In the genomic region with DNA sequence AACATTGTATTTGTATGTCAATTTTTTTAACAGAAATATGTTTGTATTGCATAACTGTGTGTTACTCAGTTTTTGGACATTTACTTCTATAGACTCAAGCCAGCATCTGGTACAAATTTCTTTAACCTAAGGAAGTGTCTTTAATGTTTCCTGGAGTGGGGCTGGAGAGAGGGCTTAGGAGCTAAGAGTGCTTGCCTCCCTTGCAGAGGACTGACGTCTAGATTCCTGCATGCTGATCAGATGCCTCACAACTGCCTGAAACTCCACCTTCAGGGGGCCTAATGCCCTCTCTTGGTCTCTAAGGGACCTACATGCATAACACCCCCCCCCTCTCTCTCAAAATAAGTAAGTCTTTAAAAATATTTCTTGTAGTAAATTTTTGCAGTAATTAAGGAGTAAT, we compare ENCODE assay signal across 20 mouse cellular contexts. TPM values are rescaled to one million over a fixed set of nuclear protein-coding genes. Genes with fewer than 3 reads are reported as not detected.
DNase-seq lines count a peak whose midpoint lies in the region; ATAC-seq and TF ChIP-seq lines count a peak whose summit lies in the region.
"Had no signal": no experiment of that assay in that cellular context is flagged by ENCODE, and none has a peak within 500 bp of the region (broad histone marks: within the 10 kb centered on the region; RNA-seq: fewer than 3 reads in every experiment).

No protein-coding gene starts in this region.

- no peaks in the 10 kb centered on the region for H3K9me3 ChIP-seq in lung, embryonic 14.5 days (ENCODE audit: low read depth, low read length)
- no peaks in the 10 kb centered on the region for H3K9me3 ChIP-seq in CH12.LX (replicated peaks; ENCODE audit: low read length)
- H3K9me3 ChIP-seq in limb, embryonic 14.5 days (ENCODE audit: control insufficient read depth, low read length): no peaks in the 10 kb centered on the region
- H3K9me3 ChIP-seq: embryonic facial prominence, embryonic 15.5 days; forebrain, embryonic 10.5 days; heart, embryonic 13.5 days; hindbrain, embryonic 15.5 days had no signal

- no peak overlapping the region for H3K27ac ChIP-seq in lung, embryonic 14.5 days (ENCODE audit: low read depth)
- no peak overlapping the region for H3K27ac ChIP-seq in CH12.LX (ENCODE audit: insufficient read depth, low read depth)
- H3K27ac ChIP-seq in limb, embryonic 14.5 days (replicated peaks; ENCODE audit: low read depth, low read length): no peak overlapping the region
- H3K27ac ChIP-seq: embryonic facial prominence, embryonic 15.5 days; forebrain, embryonic 10.5 days; gastrocnemius, adult 2 months; heart, embryonic 13.5 days; hindbrain, embryonic 15.5 days had no signal

- TF ChIP-seq EP300 in CH12.LX (IDR thresholded peaks at IDR 0.05; ENCODE audit: low read length): no peak

- no peak for TF ChIP-seq CTCF in lung, embryonic 14.5 days (IDR thresholded peaks at IDR 0.05; ENCODE audit: low read depth)
- TF ChIP-seq CTCF in CH12.LX (conservative IDR thresholded peaks at IDR 0.05 in 1 of 2, IDR thresholded peaks at IDR 0.05 in 1 of 2; ENCODE audit: low read depth in 2 of 2, low read length in 2 of 2): peak in 1 of 2 experiments; percentile 23; a peak in 1 of 4 replicates

- peak; percentile 20 for TF ChIP-seq RAD21 in CH12.LX (IDR thresholded peaks at IDR 0.05; ENCODE audit: low read depth, low read length)

- no peak for ATAC-seq in lung, embryonic 14.5 days (ENCODE audit: insufficient read depth)
- no peak for ATAC-seq in limb, embryonic 14.5 days (ENCODE audit: low FRiP score, low read depth)
- ATAC-seq: forebrain, embryonic 14.5 days had no signal

- no peak overlapping the region for H3K9ac ChIP-seq in lung, embryonic 14.5 days
- H3K9ac ChIP-seq in CH12.LX (ENCODE audit: insufficient read depth, low read depth): no peak overlapping the region
- no peak overlapping the region for H3K9ac ChIP-seq in limb, embryonic 14.5 days (ENCODE audit: low read depth, low read length, severe bottlenecking)
- H3K9ac ChIP-seq: embryonic facial prominence, embryonic 15.5 days; heart, embryonic 13.5 days; hindbrain, embryonic 15.5 days had no signal

- in situ Hi-C loops in CH12.LX (cut with MboI; ENCODE audit: low pct_ligation_motif_present, low pct_unique_long_range_greater_than_20kb, low sequenced_read_pairs): no loop called here

- no peak overlapping the region for H3K4me3 ChIP-seq in lung, embryonic 14.5 days (ENCODE audit: low read depth, low read length)
- H3K4me3 ChIP-seq in CH12.LX (replicated peaks in 1 of 3; ENCODE audit: low read depth in 2 of 3, low read length in 2 of 3, poor library complexity in 1 of 3): no peak overlapping the region
- no peak overlapping the region for H3K4me3 ChIP-seq in limb, embryonic 14.5 days (replicated peaks; ENCODE audit: low read length)
- H3K4me3 ChIP-seq: embryonic facial prominence, embryonic 15.5 days; erythroblast, embryonic 14.5 days; forebrain, embryonic 10.5 days; gastrocnemius, adult 2 months; heart, embryonic 13.5 days; hindbrain, embryonic 15.5 days had no signal

- H3K36me3 ChIP-seq in lung, embryonic 14.5 days (ENCODE audit: insufficient read depth): no peaks in the 10 kb centered on the region
- H3K36me3 ChIP-seq in CH12.LX (replicated peaks in 1 of 2; ENCODE audit: control insufficient read depth in 1 of 2, insufficient read depth in 1 of 2, low read length in 1 of 2): no peaks in the 10 kb centered on the region
- no peaks in the 10 kb centered on the region for H3K36me3 ChIP-seq in limb, embryonic 14.5 days (ENCODE audit: control insufficient read depth, insufficient read depth, low read length)
- H3K36me3 ChIP-seq: embryonic facial prominence, embryonic 15.5 days; forebrain, embryonic 10.5 days; heart, embryonic 13.5 days; hindbrain, embryonic 15.5 days had no signal

- no peak for TF ChIP-seq POLR2A in CH12.LX (IDR thresholded peaks at IDR 0.05; ENCODE audit: low read depth, low read length)
- TF ChIP-seq POLR2A in limb, embryonic 14.5 days (IDR thresholded peaks at IDR 0.05; ENCODE audit: borderline replicate concordance, extremely low read depth, insufficient read depth, insufficient read length): no peak

- WGBS in lung, embryonic 14.5 days: 3% methylated on average over 1 of the region's 1 CpGs
- 0% methylated on average over 1 of the region's 1 CpGs for WGBS in limb, embryonic 14.5 days

- no peaks in the 10 kb centered on the region for H3K79me2 ChIP-seq in CH12.LX (replicated peaks; ENCODE audit: control insufficient read depth, extremely low read depth, insufficient read depth, poor library complexity, severe bottlenecking)

- H3K27me3 ChIP-seq in lung, embryonic 14.5 days (ENCODE audit: insufficient read depth, low read length): no peaks in the 10 kb centered on the region
- no peaks in the 10 kb centered on the region for H3K27me3 ChIP-seq in CH12.LX (replicated peaks)
- H3K27me3 ChIP-seq in limb, embryonic 14.5 days (ENCODE audit: control insufficient read depth, insufficient read depth, low read length): no peaks in the 10 kb centered on the region
- H3K27me3 ChIP-seq: embryonic facial prominence, embryonic 15.5 days; heart, embryonic 13.5 days; hindbrain, embryonic 15.5 days had no signal

- no peak overlapping the region for H3K4me2 ChIP-seq in lung, embryonic 14.5 days
- no peak overlapping the region for H3K4me2 ChIP-seq in CH12.LX (ENCODE audit: insufficient read depth, low read depth, poor library complexity, severe bottlenecking)
- H3K4me2 ChIP-seq in limb, embryonic 14.5 days (replicated peaks; ENCODE audit: low read depth, low read length, severe bottlenecking): no peak overlapping the region
- H3K4me2 ChIP-seq: embryonic facial prominence, embryonic 15.5 days; heart, embryonic 13.5 days; hindbrain, embryonic 15.5 days had no signal

- dilution Hi-C loops in CH12.LX (cut with MboI; ENCODE audit: extremely low pct_ligation_motif_present, extremely low pct_unique_long_range_greater_than_20kb, low sequenced_read_pairs): no loop called here

- H3K4me1 ChIP-seq in lung, embryonic 14.5 days (ENCODE audit: insufficient read depth): no peaks in the 10 kb centered on the region
- H3K4me1 ChIP-seq in CH12.LX (ENCODE audit: control insufficient read depth in 1 of 2, insufficient read depth in 2 of 2): peaks cover 6 to 13% of the 10 kb centered on the region in 2 experiments
- H3K4me1 ChIP-seq in limb, embryonic 14.5 days (ENCODE audit: control insufficient read depth, insufficient read depth, low read length): no peaks in the 10 kb centered on the region
- H3K4me1 ChIP-seq: embryonic facial prominence, embryonic 15.5 days; heart, embryonic 13.5 days; hindbrain, embryonic 15.5 days had no signal

- DNase-seq in embryo, embryonic 11 days: peak; percentile 31
- no peak for DNase-seq in embryo, embryonic 10 days (ENCODE audit: low spot score)
- DNase-seq in lung, embryonic 14.5 days: peak; percentile 5
- DNase-seq in lung, postnatal 36 days: no peak
- no peak for DNase-seq in CH12.LX (ENCODE audit: extremely low read depth)
- peak; percentile 51 for DNase-seq in limb, embryonic 14.5 days (ENCODE audit: low spot score)
- DNase-seq in adrenal gland, adult 2 months: no peak
- DNase-seq: adrenal gland, postnatal 14 days; cerebellum, adult 11-12 months; cerebellum, adult 9-10 months; cerebellum, postnatal 25 days; gastrocnemius, adult 2 months; gastrocnemius, postnatal 25 days; heart, postnatal 36 days had no signal

TF ChIP-seq in CH12.LX, 34 proteins besides CTCF, POLR2A, EP300 and RAD21:
- TF ChIP-seq SMC3 (IDR thresholded peaks at IDR 0.05; ENCODE audit: low read depth, low read length) (peak; percentile 14; the same call in 1 of the 2 replicates), BHLHE40 (IDR thresholded peaks at IDR 0.05; ENCODE audit: low read depth, low read length) (no peak)

RNA-seq across cellular contexts. Expression of a gene that starts 22.9 kb away (rescaled TPM):
- 7.6 and 8.4 TPM in 2 replicates for polyA plus RNA-seq in lung, embryonic 14.5 days (2014; fragmentation: Nextera tagmentation; extraction: Ambion mirVana)
- total RNA-seq in CH12.LX (2012; rRNA removed) (not detected in 2 replicates), CH12.LX (2014; rRNA removed) (not detected in 2 replicates)
- not detected in 2 replicates for polyA plus RNA-seq in CH12.LX (2012; ENCODE audit: insufficient read length, low read depth)
- 9.9 and 11.5 TPM in 2 replicates for polyA plus RNA-seq in limb, embryonic 14.5 days (2012; rRNA removed)
- 14.5 and 16.2 TPM in 2 replicates for polyA plus RNA-seq in limb, embryonic 14.5 days (2014; fragmentation: Nextera tagmentation; extraction: Ambion mirVana)
- total RNA-seq in adrenal gland, adult 2 months (2021): 1 to 10 TPM; 5.3 to 7.6 TPM
- polyA plus RNA-seq in adrenal gland, adult 2 months (2012; rRNA removed): 2.9 and 3.4 TPM in 2 replicates
- polyA plus RNA-seq: erythroblast, embryonic 14.5 days had no signal

Comparison
In these comparisons a context has a peak if more than half of its experiments do, and no peak if none do; other contexts are left out.
1. DNase-seq: peak in embryo, embryonic 11 days (single experiment), lung, embryonic 14.5 days (single experiment) and limb, embryonic 14.5 days (single experiment); none in embryo, embryonic 10 days (single experiment), lung, postnatal 36 days (single experiment), CH12.LX (single experiment) and adrenal gland, adult 2 months (single experiment).